Mouse (Mus musculus): ENCODE measurements around the gene Gm49510. TPM values are rescaled to one million over a fixed set of nuclear protein-coding genes. Genes with fewer than 3 reads are reported as not detected.

Gene Gm49510
- total and polyA plus RNA-seq, 3 experiments = 0.17 to 0.27 TPM; not detected in 1

DNA sequence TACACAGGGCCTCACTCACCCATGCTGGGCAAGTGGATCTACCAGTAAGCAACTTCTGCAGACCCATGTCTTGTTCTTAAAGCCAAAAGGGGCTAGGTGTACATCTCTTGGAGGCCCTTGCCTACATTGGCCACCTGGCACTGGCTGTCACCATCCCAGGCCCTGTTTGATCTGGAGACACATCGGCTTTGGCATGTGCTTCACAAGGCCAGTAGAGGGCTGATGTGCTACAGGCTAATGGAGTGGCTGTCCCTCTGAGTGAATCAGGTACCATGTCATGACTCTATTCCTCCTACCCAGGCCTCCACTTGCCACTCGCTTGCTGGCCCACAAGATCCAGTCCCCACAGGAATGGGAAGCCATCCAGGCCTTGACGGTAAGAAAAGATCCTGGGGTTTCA lies 17.6 kb upstream of the Gm49510 start:
- Histone ChIP-seq H3K27me3 (ENCODE audit: control insufficient read depth in 1 of 2, insufficient read depth in 2 of 2, low read length in 2 of 2) (no peaks in the 10 kb centered on the region), H3K9ac (ENCODE audit: control insufficient read depth, low read depth, low read length, poor library complexity, severe bottlenecking) (no peak overlapping the region), H3K4me1 (ENCODE audit: control insufficient read depth in 1 of 2, insufficient read depth in 2 of 2, low read length in 2 of 2) (peaks cover 0 to 6% of the 10 kb centered on the region in 2 experiments; a peak in 2 of 4 replicates), H3K9me3 (replicated peaks; ENCODE audit: insufficient read depth, low read length) (no peaks in the 10 kb centered on the region), H3K36me3 (ENCODE audit: control insufficient read depth in 1 of 2, insufficient read depth in 2 of 2, low read length in 2 of 2) (peaks cover 0 to 5% of the 10 kb centered on the region in 2 experiments; a peak in 2 of 4 replicates), H3K79me2 (ENCODE audit: control insufficient read depth, insufficient read depth, low read length, poor library complexity) (peaks cover 9% of the 10 kb centered on the region), H3K27ac (ENCODE audit: control insufficient read depth, low read depth, low read length) (no peak overlapping the region), H3K4me3 (ENCODE audit: control insufficient read depth in 1 of 2, insufficient read depth in 1 of 2, low read depth in 2 of 2, low read length in 2 of 2) (no peak overlapping the region)
- TF ChIP-seq MEF2A (IDR thresholded peaks at IDR 0.05; ENCODE audit: extremely low read depth, insufficient replicate concordance, low read depth, low read length, poor library complexity, severe bottlenecking) (no peak), NRF1 (IDR thresholded peaks at IDR 0.05; ENCODE audit: insufficient read depth, low read depth, low read length, poor library complexity, severe bottlenecking) (no peak), POLR2AphosphoS2 (IDR thresholded peaks at IDR 0.05; ENCODE audit: low read length) (no peak), KAT2A (conservative IDR thresholded peaks at IDR 0.05; ENCODE audit: low read depth, low read length) (no peak), CTCF (IDR thresholded peaks at IDR 0.05 in 2 of 3, conservative IDR thresholded peaks at IDR 0.05 in 1 of 3; ENCODE audit: control insufficient read depth in 1 of 3, insufficient read depth in 1 of 3, low read depth in 2 of 3, low read length in 3 of 3, poor library complexity in 1 of 3, severe bottlenecking in 1 of 3) (no peak), UBTF (IDR thresholded peaks at IDR 0.05; ENCODE audit: borderline replicate concordance, insufficient read depth, low read depth, low read length) (no peak), RAD21 (IDR thresholded peaks at IDR 0.05; ENCODE audit: low read depth, low read length) (no peak; the same call in 1 of the 2 replicates), GATA1 (IDR thresholded peaks at IDR 0.05; ENCODE audit: low read depth, low read length) (no peak), NELFE (IDR thresholded peaks at IDR 0.05; ENCODE audit: low read depth, low read length) (no peak)
- no peak for DNase-seq (ENCODE audit: low read depth, low spot score)

DNA sequence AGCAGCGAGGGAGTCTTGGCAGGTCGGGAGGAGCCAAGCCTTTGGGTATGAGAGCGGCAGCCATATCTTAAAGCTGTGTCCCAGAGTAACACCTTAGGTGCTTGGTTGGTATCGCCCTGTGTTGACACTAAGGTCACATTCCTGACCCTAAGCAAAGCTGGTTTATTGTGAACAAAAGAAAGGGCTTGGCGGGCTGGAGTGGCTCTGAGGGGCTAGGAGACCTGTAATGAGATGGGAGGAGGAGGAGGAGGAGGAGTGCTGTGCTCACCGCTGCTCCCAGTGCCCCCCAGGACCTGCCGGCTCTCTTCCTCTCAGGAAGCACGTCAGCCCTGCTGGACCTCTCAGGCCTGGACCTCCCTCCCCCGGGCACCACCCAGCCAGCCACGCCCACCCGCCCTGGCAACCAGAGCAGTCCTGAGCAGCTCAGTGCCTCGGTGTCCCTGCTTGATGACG lies 10.0 kb upstream of the Gm49510 start:
- H3K36me3 ChIP-seq (ENCODE audit: control insufficient read depth in 1 of 2, insufficient read depth in 2 of 2, low read length in 2 of 2) = no peaks in the 10 kb centered on the region; a peak in 1 of 4 replicates
- no peaks in the 10 kb centered on the region for H3K79me2 ChIP-seq (ENCODE audit: control insufficient read depth, insufficient read depth, low read length, poor library complexity)
- H3K9ac ChIP-seq (ENCODE audit: control insufficient read depth, low read depth, low read length, poor library complexity, severe bottlenecking) = no peak overlapping the region
- no peaks in the 10 kb centered on the region for H3K4me1 ChIP-seq (ENCODE audit: control insufficient read depth in 1 of 2, insufficient read depth in 2 of 2, low read length in 2 of 2)
- no peaks in the 10 kb centered on the region for H3K27me3 ChIP-seq (ENCODE audit: control insufficient read depth in 1 of 2, insufficient read depth in 2 of 2, low read length in 2 of 2)
- H3K4me3 ChIP-seq (ENCODE audit: control insufficient read depth in 1 of 2, insufficient read depth in 1 of 2, low read depth in 2 of 2, low read length in 2 of 2) = no peak overlapping the region
- no peak for DNase-seq (ENCODE audit: low read depth, low spot score)
- TF ChIP-seq ELF1 (IDR thresholded peaks at IDR 0.05; ENCODE audit: low read depth, low read length) (no peak), POLR2A (IDR thresholded peaks at IDR 0.05; ENCODE audit: control insufficient read depth in 1 of 2, insufficient read depth in 1 of 2, low read depth in 1 of 2, low read length in 2 of 2, poor library complexity in 1 of 2) (no peak), JUND (IDR thresholded peaks at IDR 0.05; ENCODE audit: low read depth, low read length) (no peak), POLR2AphosphoS5 (IDR thresholded peaks at IDR 0.05; ENCODE audit: borderline replicate concordance, low read depth, low read length) (no peak), UBTF (IDR thresholded peaks at IDR 0.05; ENCODE audit: borderline replicate concordance, insufficient read depth, low read depth, low read length) (no peak)
- H3K9me3 ChIP-seq (replicated peaks; ENCODE audit: insufficient read depth, low read length) = no peaks in the 10 kb centered on the region
- H3K27ac ChIP-seq (ENCODE audit: control insufficient read depth, low read depth, low read length) = no peak overlapping the region

DNA sequence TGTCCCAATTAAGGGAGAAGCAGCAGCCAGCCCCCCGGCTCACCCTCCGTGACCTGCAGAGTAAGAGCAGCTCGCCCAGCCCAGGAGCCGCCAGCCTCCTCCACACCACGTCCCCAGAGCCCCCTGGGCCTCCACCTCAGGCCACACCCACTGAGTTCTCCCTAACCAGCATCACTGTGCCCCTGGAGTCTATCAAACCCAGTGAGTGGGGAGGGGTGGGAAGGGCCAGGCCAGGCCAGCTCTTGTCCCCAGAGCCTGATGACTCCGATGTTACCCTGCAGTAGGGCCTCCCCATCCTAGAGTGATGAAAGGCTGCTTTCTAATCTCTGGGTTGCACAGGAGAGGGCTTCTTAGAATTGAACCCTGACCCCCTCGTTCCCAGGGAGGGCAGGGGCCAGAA lies 7.0 kb upstream of the Gm49510 start:
- no peak overlapping the region for H3K9ac ChIP-seq (ENCODE audit: control insufficient read depth, low read depth, low read length, poor library complexity, severe bottlenecking)
- H3K9me3 ChIP-seq (replicated peaks; ENCODE audit: insufficient read depth, low read length) = no peaks in the 10 kb centered on the region
- peaks cover 0 to 6% of the 10 kb centered on the region in 2 experiments; a peak in 3 of 4 replicates for H3K36me3 ChIP-seq (ENCODE audit: control insufficient read depth in 1 of 2, insufficient read depth in 2 of 2, low read length in 2 of 2)
- no peaks in the 10 kb centered on the region for H3K27me3 ChIP-seq (ENCODE audit: control insufficient read depth in 1 of 2, insufficient read depth in 2 of 2, low read length in 2 of 2)
- no peaks in the 10 kb centered on the region for H3K79me2 ChIP-seq (ENCODE audit: control insufficient read depth, insufficient read depth, low read length, poor library complexity)
- no peak overlapping the region for H3K4me3 ChIP-seq (ENCODE audit: control insufficient read depth in 1 of 2, insufficient read depth in 1 of 2, low read depth in 2 of 2, low read length in 2 of 2)
- no peak for TF ChIP-seq ZMIZ1 (IDR thresholded peaks at IDR 0.05; ENCODE audit: low read depth, low read length)
- TF ChIP-seq CTCF (IDR thresholded peaks at IDR 0.05 in 2 of 3, conservative IDR thresholded peaks at IDR 0.05 in 1 of 3; ENCODE audit: control insufficient read depth in 1 of 3, insufficient read depth in 1 of 3, low read depth in 2 of 3, low read length in 3 of 3, poor library complexity in 1 of 3, severe bottlenecking in 1 of 3) = no peak
- TF ChIP-seq CHD2 (IDR thresholded peaks at IDR 0.05; ENCODE audit: low read length) = no peak
- TF ChIP-seq UBTF (IDR thresholded peaks at IDR 0.05; ENCODE audit: borderline replicate concordance, insufficient read depth, low read depth, low read length) = no peak
- TF ChIP-seq MYC (IDR thresholded peaks at IDR 0.05; ENCODE audit: low read depth, low read length) = no peak
- no peak for TF ChIP-seq NELFE (IDR thresholded peaks at IDR 0.05; ENCODE audit: low read depth, low read length)
- no peak for TF ChIP-seq HCFC1 (IDR thresholded peaks at IDR 0.05; ENCODE audit: low read depth, low read length)
- TF ChIP-seq GATA1 (IDR thresholded peaks at IDR 0.05; ENCODE audit: low read depth, low read length) = no peak
- no peak for TF ChIP-seq ZC3H11A (IDR thresholded peaks at IDR 0.05; ENCODE audit: low read depth, low read length)
- no peak for TF ChIP-seq TAL1 (IDR thresholded peaks at IDR 0.05; ENCODE audit: low read length)
- no peak for DNase-seq (ENCODE audit: low read depth, low spot score)
- H3K4me1 ChIP-seq (ENCODE audit: control insufficient read depth in 1 of 2, insufficient read depth in 2 of 2, low read length in 2 of 2) = peaks cover 7 to 12% of the 10 kb centered on the region in 2 experiments
- H3K27ac ChIP-seq (ENCODE audit: control insufficient read depth, low read depth, low read length) = no peak overlapping the region

Data from MEL (cell line).